Mouse (Mus musculus) midbrain, embryonic 15.5 days (tissue): Measurements from ENCODE around the gene Gm14137. TPM values are rescaled to one million over a fixed set of nuclear protein-coding genes. Genes with fewer than 3 reads are reported as not detected.

Source experiments
- ATAC-seq: fragments of 200-750 bp; cut with Nextera tagmentation; replicated peaks from 2 replicates; pipeline ENCODE4 v1.8.0; 2017; ENCODE audit warnings: moderate TSS enrichment
- H3K27ac ChIP-seq: fragments of 300-500 bp; sonication (generic); 2 replicates; pipeline ENCODE4 v1.5.1; 2015; ENCODE audit warnings: mild to moderate bottlenecking, inconsistent platforms
- H3K27me3 ChIP-seq: fragments of 300-500 bp; sonication (generic); replicated peaks from 2 replicates; pipeline ENCODE4 v1.6.1; 2015; ENCODE audit warnings: inconsistent platforms
- H3K36me3 ChIP-seq: fragments of 300-500 bp; sonication (generic); replicated peaks from 2 replicates; pipeline ENCODE4 v1.6.1; 2015; ENCODE audit warnings: inconsistent platforms
- H3K4me1 ChIP-seq: fragments of 300-500 bp; sonication (generic); 2 replicates; pipeline ENCODE4 v1.6.1; 2015; ENCODE audit warnings: inconsistent platforms
- H3K4me2 ChIP-seq: fragments of 300-500 bp; sonication (generic); 2 replicates; pipeline ENCODE4 v1.6.1; 2015; ENCODE audit warnings: inconsistent platforms, mild to moderate bottlenecking, moderate library complexity
- H3K4me3 ChIP-seq: fragments of 300-500 bp; sonication (generic); 2 replicates; pipeline ENCODE4 v1.5.1; 2015; ENCODE audit warnings: mild to moderate bottlenecking, inconsistent platforms
- H3K9ac ChIP-seq: fragments of 300-500 bp; sonication (generic); 2 replicates; pipeline ENCODE4 v1.6.1; 2015; ENCODE audit warnings: mild to moderate bottlenecking, inconsistent platforms
- H3K9me3 ChIP-seq: fragments of 300-500 bp; sonication (generic); 2 replicates; pipeline ENCODE4 v1.6.1; 2016; ENCODE audit warnings: inconsistent platforms
- WGBS: fragments of 180-500 bp; shearing (Covaris S2); methylation state at CpG from one replicate; pipeline ENCODE4 v1.1.7; 2015; ENCODE audit warnings: mixed read lengths; 5-methylcytosine and 5-hydroxymethylcytosine counted together
- polyA plus RNA-seq: library from polyadenylated mRNA; unstranded; fragments of >200 nt; fragmentation: Nextera tagmentation; extraction: Ambion mirVana; gene quantifications from 2 replicates; pipeline ENCODE4 v1.2.1, GENCODE M21; 2015

The Gm14137 gene
- polyA plus RNA-seq, 1 experiment from 2014 or later = 1.1 TPM

DNA sequence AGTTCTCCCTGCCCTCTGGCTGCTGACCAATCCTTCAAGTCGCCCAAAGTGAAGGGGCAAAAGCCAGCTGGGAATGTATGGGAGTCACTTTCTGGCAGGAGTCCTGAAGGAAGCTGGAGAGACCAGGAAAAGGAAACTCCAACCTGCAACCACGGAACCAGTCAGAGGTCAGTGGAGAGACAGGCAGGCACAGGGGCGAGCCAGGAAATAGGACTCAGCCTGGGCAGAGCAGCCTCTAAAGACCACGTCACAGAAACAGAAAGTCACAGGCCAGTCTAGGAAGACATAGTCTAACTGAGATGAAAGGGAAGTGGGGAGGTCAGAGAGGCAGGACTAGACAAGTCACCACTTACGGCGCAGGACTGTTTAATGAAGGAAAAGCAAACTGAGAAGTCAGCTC, 1.3 kb downstream of the Gm14137 start:
- Histone ChIP-seq H3K9me3 (no peaks in the 10 kb centered on the region), H3K27me3 (no peaks in the 10 kb centered on the region), H3K27ac (no peak overlapping the region), H3K4me2 (no peak overlapping the region), H3K9ac (no peak overlapping the region), H3K36me3 (peaks cover 8% of the 10 kb centered on the region; the same call in 1 of the 2 replicates), H3K4me1 (peaks cover 21% of the 10 kb centered on the region), H3K4me3 (no peak overlapping the region)
- ATAC-seq = no peak
- 71% methylated on average over 6 of the region's 6 CpGs for WGBS

DNA sequence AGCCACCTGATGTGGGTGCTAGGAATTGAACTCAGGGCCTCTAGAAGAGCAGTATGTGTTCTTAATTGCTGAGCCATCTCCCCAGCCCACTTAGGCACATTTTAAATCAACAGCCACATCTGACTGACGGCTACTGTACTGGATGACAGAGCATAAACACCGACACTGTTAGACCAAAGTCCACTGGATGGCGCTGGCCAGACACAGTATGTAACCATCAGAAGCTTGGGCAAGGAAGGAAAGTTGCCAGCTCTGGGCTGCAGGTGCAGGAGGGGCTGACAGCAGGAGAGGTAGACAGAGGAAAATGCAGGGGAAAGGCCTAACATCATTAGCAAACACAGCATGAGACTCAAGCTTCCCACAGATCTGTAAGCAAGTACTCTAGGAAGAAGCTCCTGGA, 2.5 kb downstream of the Gm14137 start:
- no peak for ATAC-seq
- Histone ChIP-seq H3K27ac (no peak overlapping the region), H3K36me3 (peaks cover 8% of the 10 kb centered on the region; the same call in 1 of the 2 replicates), H3K4me1 (peaks cover 21% of the 10 kb centered on the region), H3K4me2 (no peak overlapping the region), H3K9ac (no peak overlapping the region), H3K27me3 (no peaks in the 10 kb centered on the region), H3K4me3 (no peak overlapping the region), H3K9me3 (no peaks in the 10 kb centered on the region)
- WGBS = 51% methylated on average over 3 of the region's 3 CpGs

- no peak overlapping the region for H3K4me2 ChIP-seq
- ATAC-seq = no peak
- peaks cover 12% of the 10 kb centered on the region; the same call in 1 of the 2 replicates for H3K36me3 ChIP-seq
- whole genome bisulfite sequencing = 90% methylated on average over 5 of the region's 5 CpGs
- no peak overlapping the region for H3K9ac ChIP-seq
- H3K27me3 ChIP-seq = no peaks in the 10 kb centered on the region
- H3K4me3 ChIP-seq = no peak overlapping the region
- H3K27ac ChIP-seq = no peak overlapping the region
- H3K9me3 ChIP-seq = no peaks in the 10 kb centered on the region
- peaks cover 16% of the 10 kb centered on the region for H3K4me1 ChIP-seq
These were observed 3.2 kb downstream of the Gm14137 start for GRCm38 (mm10) chr2:119177384-119177939.

GRCm38 (mm10) chr2:119182914-119183313, 8.6 kb downstream of the Gm14137 start:
- no peak for ATAC-seq
- Histone ChIP-seq H3K4me2 (no peak overlapping the region), H3K9me3 (no peaks in the 10 kb centered on the region), H3K36me3 (peaks cover 19% of the 10 kb centered on the region), H3K27ac (no peak overlapping the region), H3K27me3 (no peaks in the 10 kb centered on the region), H3K9ac (no peak overlapping the region), H3K4me1 (no peaks in the 10 kb centered on the region), H3K4me3 (no peak overlapping the region)
- WGBS = 78% methylated on average over 7 of the region's 7 CpGs

- peaks cover 6% of the 10 kb centered on the region for H3K4me1 ChIP-seq
These were observed 14.9 kb downstream of the Gm14137 start for GRCm38 (mm10) chr2:119189029-119189710.

DNA sequence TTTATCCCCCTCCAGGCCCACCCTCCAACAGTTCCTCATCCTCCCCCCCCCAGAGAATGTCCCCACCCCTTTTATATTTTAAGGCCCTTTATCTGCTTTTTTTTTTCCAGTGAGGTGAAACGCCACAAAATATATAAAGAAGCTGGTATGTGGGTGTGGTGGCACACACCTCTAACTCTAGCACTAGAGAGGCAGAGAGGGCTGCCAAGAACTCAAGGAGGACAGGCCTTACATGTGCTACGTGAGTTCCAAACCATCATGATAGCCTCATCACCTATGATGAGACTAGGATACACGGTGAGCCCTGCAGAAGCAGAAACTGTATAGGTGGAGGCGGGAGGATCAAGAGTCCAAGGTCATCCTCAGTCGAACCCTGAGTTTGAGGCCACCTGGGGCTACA, 16.7 kb downstream of the Gm14137 start:
- ATAC-seq = no peak
- H3K9ac ChIP-seq = no peak overlapping the region
- H3K27ac ChIP-seq = no peak overlapping the region
- H3K4me2 ChIP-seq = no peak overlapping the region
- no peaks in the 10 kb centered on the region for H3K9me3 ChIP-seq
- H3K4me1 ChIP-seq = peaks cover 6% of the 10 kb centered on the region
- H3K4me3 ChIP-seq = no peak overlapping the region
- no peaks in the 10 kb centered on the region for H3K36me3 ChIP-seq
- H3K27me3 ChIP-seq = no peaks in the 10 kb centered on the region
- 92% methylated on average over 5 of the region's 5 CpGs for WGBS

More at GRCm38 (mm10) chr2:119189029-119189710, 14.9 kb downstream of the Gm14137 start:
- 8% methylated on average over 15 of the region's 15 CpGs for WGBS
- ATAC-seq = peak; percentile 88
- Histone ChIP-seq H3K9ac (no peak overlapping the region), H3K4me2 (peak overlapping the region; percentile 42), H3K4me3 (peak overlapping the region; percentile 15; the same call in 1 of the 2 replicates), H3K36me3 (no peaks in the 10 kb centered on the region), H3K27ac (no peak overlapping the region), H3K9me3 (no peaks in the 10 kb centered on the region), H3K27me3 (no peaks in the 10 kb centered on the region)

DNA sequence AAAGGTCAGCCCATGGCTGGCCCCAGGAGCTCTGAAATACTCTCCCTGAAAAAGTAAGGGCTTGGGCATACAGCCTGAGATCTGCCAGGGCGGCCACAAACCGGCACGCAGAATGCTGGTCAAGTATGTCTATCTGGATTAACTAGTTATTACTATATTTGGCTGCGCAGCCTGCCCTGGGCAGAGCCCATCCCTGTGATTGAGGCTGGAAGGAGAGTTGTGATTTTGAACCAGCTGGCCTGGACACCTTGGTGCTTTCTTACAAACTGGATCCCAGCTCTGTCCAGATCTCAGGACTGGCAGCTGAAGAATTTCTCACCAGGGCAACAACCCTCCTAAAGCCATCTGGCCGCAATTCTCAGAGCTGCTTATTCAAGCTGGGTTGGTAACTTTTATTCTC, 19.8 kb downstream of the Gm14137 start:
- ATAC-seq = no peak
- Histone ChIP-seq H3K27ac (no peak overlapping the region), H3K36me3 (no peaks in the 10 kb centered on the region), H3K27me3 (no peaks in the 10 kb centered on the region), H3K9ac (no peak overlapping the region), H3K9me3 (no peaks in the 10 kb centered on the region), H3K4me1 (peaks cover 7% of the 10 kb centered on the region), H3K4me3 (no peak overlapping the region), H3K4me2 (no peak overlapping the region)
- 84% methylated on average over 5 of the region's 5 CpGs for WGBS

DNA sequence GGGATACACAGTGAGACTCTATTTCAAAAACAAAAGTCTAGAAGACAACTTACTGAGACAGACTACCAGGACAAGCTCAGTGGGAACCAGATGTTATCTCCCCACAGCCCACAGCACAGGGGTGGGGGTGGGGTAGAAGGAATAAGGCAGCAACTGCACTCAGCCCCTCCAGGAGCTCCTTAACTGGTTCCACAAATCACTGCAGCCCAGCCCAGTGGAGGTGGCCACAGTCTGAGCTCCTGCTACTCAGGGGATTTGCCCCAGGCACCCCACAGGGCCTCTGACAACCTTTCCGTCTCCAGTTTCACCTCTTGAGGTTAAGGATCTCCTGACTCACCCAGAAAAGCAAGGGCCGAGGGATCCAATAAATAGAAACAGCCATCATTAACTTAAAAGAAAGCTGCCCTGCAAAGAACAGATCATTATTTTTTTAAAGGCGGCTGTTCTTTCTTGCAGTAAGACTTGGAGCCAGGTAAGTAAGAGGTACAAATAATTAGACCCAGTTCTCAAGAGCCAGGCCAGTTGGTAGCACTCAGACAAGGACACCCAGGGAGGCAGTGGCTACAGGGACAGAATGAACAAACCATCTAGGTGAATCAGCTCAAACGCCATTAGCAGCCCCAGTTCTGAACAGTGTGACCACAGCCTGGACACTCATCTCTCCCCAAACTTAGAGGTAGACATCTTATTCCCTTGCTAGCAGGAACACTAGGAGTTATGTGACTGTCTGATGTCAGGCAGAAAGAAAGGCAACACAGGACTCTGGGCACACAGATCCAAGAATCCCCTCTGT, 22.2 kb downstream of the Gm14137 start:
- no peaks in the 10 kb centered on the region for H3K36me3 ChIP-seq
- no peaks in the 10 kb centered on the region for H3K27me3 ChIP-seq
- WGBS = 40% methylated on average over 4 of the region's 4 CpGs
- peaks cover 5% of the 10 kb centered on the region; the same call in 1 of the 2 replicates for H3K4me1 ChIP-seq
- H3K4me2 ChIP-seq = no peak overlapping the region
- no peaks in the 10 kb centered on the region for H3K9me3 ChIP-seq
- H3K27ac ChIP-seq = no peak overlapping the region
- H3K9ac ChIP-seq = no peak overlapping the region
- no peak for ATAC-seq
- no peak overlapping the region for H3K4me3 ChIP-seq

GRCm38 (mm10) chr2:119197493-119197892, 23.2 kb downstream of the Gm14137 start:
- whole genome bisulfite sequencing = 86% methylated on average over 1 of the region's 1 CpGs
- no peak for ATAC-seq
- H3K9ac ChIP-seq = no peak overlapping the region
- no peak overlapping the region for H3K4me2 ChIP-seq
- no peak overlapping the region for H3K27ac ChIP-seq
- peaks cover 5% of the 10 kb centered on the region; the same call in 1 of the 2 replicates for H3K4me1 ChIP-seq
- no peaks in the 10 kb centered on the region for H3K9me3 ChIP-seq
- no peaks in the 10 kb centered on the region for H3K27me3 ChIP-seq
- no peak overlapping the region for H3K4me3 ChIP-seq
- H3K36me3 ChIP-seq = no peaks in the 10 kb centered on the region

- H3K9me3 ChIP-seq = no peaks in the 10 kb centered on the region
- no peak overlapping the region for H3K4me3 ChIP-seq
- peaks cover 5% of the 10 kb centered on the region; the same call in 1 of the 2 replicates for H3K4me1 ChIP-seq
- H3K27ac ChIP-seq = no peak overlapping the region
- H3K4me2 ChIP-seq = no peak overlapping the region
- no peak overlapping the region for H3K9ac ChIP-seq
- no peaks in the 10 kb centered on the region for H3K27me3 ChIP-seq
- 0% methylated on average over 1 of the region's 1 CpGs for WGBS
- no peak for ATAC-seq
- no peaks in the 10 kb centered on the region for H3K36me3 ChIP-seq
These were observed 23.7 kb downstream of the Gm14137 start for GRCm38 (mm10) chr2:119198049-119198448.

- no peak overlapping the region for H3K9ac ChIP-seq
- H3K27me3 ChIP-seq = no peaks in the 10 kb centered on the region
- no peak for ATAC-seq
- peak overlapping the region; percentile 18; the same call in 1 of the 2 replicates for H3K27ac ChIP-seq
- H3K4me2 ChIP-seq = no peak overlapping the region
- H3K36me3 ChIP-seq = no peaks in the 10 kb centered on the region
- no peak overlapping the region for H3K4me3 ChIP-seq
- H3K4me1 ChIP-seq = peaks cover 5% of the 10 kb centered on the region; the same call in 1 of the 2 replicates
- 37% methylated on average over 3 of the region's 3 CpGs for WGBS
- no peaks in the 10 kb centered on the region for H3K9me3 ChIP-seq
These were observed 24.6 kb downstream of the Gm14137 start for GRCm38 (mm10) chr2:119198934-119199333.

GRCm38 (mm10) chr2:119202914-119203453, 28.7 kb downstream of the Gm14137 start:
- 56% methylated on average over 5 of the region's 5 CpGs for WGBS
- Histone ChIP-seq H3K27ac (no peak overlapping the region), H3K4me1 (peaks cover 16% of the 10 kb centered on the region), H3K9ac (no peak overlapping the region), H3K4me3 (no peak overlapping the region), H3K9me3 (no peaks in the 10 kb centered on the region), H3K36me3 (no peaks in the 10 kb centered on the region), H3K27me3 (no peaks in the 10 kb centered on the region), H3K4me2 (no peak overlapping the region)
- ATAC-seq = no peak
